Mouse (Mus musculus): Measurements from ENCODE around the gene Dand5. TPM values are rescaled to one million over a fixed set of nuclear protein-coding genes. Genes with fewer than 3 reads are reported as not detected.

Dand5 gene
- total RNA-seq, 4 experiments from 2014 or later = 7.8 to 12.9 (median 12.2) TPM

DNA sequence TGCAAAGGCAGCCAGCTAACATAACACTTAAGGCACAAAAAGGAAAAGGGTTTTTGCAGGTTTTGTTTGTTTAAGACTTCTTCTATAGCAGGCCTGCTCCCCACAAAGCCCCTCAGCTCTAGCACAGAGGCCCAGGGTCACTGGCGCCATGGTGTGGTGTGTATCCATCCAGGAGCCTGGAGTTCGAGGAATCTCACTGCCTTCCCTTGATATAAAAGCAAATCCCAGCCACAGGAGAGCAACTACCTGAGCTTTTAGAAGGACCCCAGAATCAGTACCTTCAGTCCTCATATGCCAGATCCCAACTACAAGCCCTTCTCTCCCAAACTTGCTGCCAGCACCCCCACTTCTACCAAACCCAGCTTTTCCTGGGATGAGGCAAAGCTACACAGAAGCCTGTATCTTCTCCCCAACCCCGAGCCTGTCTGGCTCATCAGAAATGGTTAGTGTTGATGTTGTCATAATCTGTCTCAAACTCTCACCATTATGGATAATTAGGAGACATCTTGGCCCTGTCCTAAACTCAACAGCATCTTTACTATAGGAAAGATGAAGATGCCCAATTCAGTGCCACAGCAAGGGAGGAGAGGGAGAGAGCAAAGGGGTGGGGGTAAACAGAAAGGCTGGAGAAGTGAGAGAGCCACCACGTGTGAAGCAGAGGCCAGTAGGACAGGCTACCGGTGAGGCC is 51.5 kb downstream of the Dand5 start:
- no peak for DNase-seq (ENCODE audit: low spot score in 2 of 2)

DNA sequence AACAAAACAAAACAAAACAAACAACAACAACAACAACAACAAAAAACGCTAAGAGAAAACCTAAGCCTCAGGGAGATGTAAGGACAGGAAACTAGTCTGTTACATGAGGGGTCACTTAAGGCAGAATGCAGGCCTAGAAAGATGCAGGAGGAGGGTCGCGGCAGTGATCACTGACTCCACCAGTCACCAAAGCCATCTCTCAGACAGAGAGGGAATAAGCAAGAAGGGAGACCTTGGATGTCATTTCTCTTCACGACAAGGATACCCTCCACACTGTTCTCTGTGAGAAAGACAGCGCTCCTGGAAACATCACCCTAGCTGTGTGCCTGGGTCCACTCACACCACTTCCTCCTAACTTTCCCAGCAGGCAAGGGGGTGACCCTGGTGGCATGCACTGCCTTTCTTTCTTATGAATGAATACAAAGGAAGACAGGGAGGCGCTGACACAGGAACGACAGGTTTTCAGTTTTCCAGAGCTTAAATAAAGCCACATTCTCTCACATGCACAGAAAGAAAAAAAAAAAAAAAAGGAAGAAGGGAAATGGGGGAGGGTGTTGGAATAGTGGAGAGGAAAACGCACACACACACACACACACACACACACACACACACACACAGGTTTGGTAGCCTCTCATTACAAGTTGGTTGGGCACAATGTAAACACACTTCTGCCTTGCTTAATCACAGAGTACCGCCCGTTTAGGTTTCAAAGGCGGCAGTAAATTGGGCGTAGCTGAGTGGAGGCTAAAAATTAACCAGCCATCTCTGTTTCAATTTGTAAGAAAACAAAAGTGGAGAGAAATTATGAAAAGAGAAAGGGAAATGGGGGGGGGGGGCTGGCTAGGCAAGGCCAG is 52.3 kb downstream of the Dand5 start:
- DNase-seq (ENCODE audit: low spot score in 2 of 2) = no peak

GRCm38 (mm10) chr8:84769324-84769723 is 53.3 kb downstream of the Dand5 start:
- peak in 1 of 2 experiments; percentile 72 for DNase-seq (ENCODE audit: low spot score in 2 of 2)

GRCm38 (mm10) chr8:84768343-84769095 is 54.1 kb downstream of the Dand5 start:
- DNase-seq (ENCODE audit: low spot score in 2 of 2) = no peak

- DNase-seq (ENCODE audit: low spot score in 2 of 2) = no peak
These were observed 55.4 kb downstream of the Dand5 start for GRCm38 (mm10) chr8:84767221-84767620.

DNA sequence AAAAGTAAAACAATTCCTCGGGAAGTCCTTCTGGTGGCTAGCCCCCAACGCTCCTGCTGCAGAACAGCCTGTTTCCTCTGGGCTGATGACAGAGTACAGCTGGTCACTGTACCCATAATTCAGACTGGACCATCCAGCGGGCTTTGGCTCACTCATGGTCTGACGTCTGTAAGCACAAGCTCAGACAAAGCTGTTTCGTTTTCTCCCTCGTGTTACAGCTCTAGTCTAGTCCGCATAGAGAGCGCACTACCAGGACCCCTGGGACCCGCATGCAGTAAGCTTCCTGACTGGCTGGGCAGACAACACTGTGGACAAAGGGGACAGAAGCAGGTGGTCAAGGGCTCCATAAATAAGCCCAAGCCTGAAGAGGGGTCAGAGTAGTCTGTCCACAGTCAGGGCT is 56.2 kb downstream of the Dand5 start:
- no peak for DNase-seq (ENCODE audit: low spot score in 2 of 2)

DNA sequence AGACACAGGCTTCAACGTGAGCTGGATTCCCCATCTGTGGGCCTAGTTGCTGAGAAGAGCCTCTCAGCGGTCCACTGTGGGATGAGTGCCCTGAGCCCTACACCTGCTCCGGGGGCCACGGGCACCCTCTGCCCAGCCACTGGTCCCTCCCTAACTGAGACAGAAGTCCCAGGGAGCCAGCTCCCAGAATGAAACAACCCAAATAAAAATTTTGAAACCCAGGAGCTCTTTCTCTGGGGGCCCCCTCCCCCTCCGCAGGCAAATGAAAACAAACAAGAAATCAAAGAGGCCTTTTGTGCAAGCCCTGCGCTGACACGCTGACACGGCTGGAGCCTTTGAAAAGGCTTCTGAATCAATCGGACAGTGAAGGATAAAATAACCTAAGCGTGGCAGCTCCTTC is 57.0 kb downstream of the Dand5 start:
- no peak for DNase-seq (ENCODE audit: low spot score in 2 of 2)

Small RNAs within 50 kb of the gene (microRNA-seq; reads per million reads assigned to microRNA genes)
- not detected for gene Mir7069

Other genes starting within 250 kb of the Dand5 start
- 1 to 10 TPM; 4.3 to 5.1 (median 4.5) TPM for gene Ier2, start 160.0 kb downstream of the Dand5 start, total RNA-seq (2022)
- gene Trmt1, start 136.5 kb downstream of the Dand5 start, total RNA-seq (2022) = 10 to 100 TPM; 44.9 to 73.7 (median 53.5) TPM
- 10 to 100 TPM; 17.6 to 26.4 (median 20.7) TPM for gene Nacc1, start 135.0 kb downstream of the Dand5 start, total RNA-seq (2022)
- gene Lyl1, start 121.4 kb downstream of the Dand5 start, total RNA-seq (2022) = 1 to 10 TPM in 1 of 4 experiments, under 1 TPM in 3; 0.51 to 1.8 (median 0.57) TPM
- gene G430095P16Rik, start 99.8 kb downstream of the Dand5 start, total RNA-seq (2022) = under 1 TPM in 3 of 4 experiments, not detected in 1; 0.43 to 0.56 (median 0.48) TPM
- 100 to 1,000 TPM; 507 to 604 (median 532) TPM for gene Nfix, start 22.5 kb downstream of the Dand5 start, total RNA-seq (2022)
- gene Gadd45gip1, start 8.7 kb upstream of the Dand5 start, total RNA-seq (2022) = 10 to 100 TPM; 18.6 to 23.2 (median 20.8) TPM
- 100 to 1,000 TPM; 168 to 185 (median 180) TPM for gene Rad23a, start 17.8 kb upstream of the Dand5 start, total RNA-seq (2022)
- gene Calr, start 24.1 kb upstream of the Dand5 start, total RNA-seq (2022) = 100 to 1,000 TPM; 148 to 197 (median 154) TPM
- 10 to 100 TPM; 19.2 to 28.8 (median 24.5) TPM for gene Farsa, start 34.2 kb upstream of the Dand5 start, total RNA-seq (2022)
- 1 to 10 TPM in 2 of 4 experiments, under 1 TPM in 2; 0.82 to 2.5 (median 1.5) TPM for gene Syce2, start 49.3 kb upstream of the Dand5 start, total RNA-seq (2022)
- 10 to 100 TPM; 29.4 to 43.6 (median 36.2) TPM for gene Gcdh, start 71.1 kb upstream of the Dand5 start, total RNA-seq (2022)
- gene Klf1, start 79.1 kb upstream of the Dand5 start, total RNA-seq (2022) = not detected
- gene Dnase2a, start 85.7 kb upstream of the Dand5 start, total RNA-seq (2022) = 1 to 10 TPM; 3.7 to 8.0 (median 6.1) TPM
- gene Mast1, start 114.5 kb upstream of the Dand5 start, total RNA-seq (2022) = under 1 TPM in 1 of 4 experiments, not detected in 3; 0.07 TPM
- not detected for gene Rtbdn, start 124.2 kb upstream of the Dand5 start, total RNA-seq (2022)
- gene Gm49661, start 146.6 kb upstream of the Dand5 start, total RNA-seq (2022) = 1 to 10 TPM in 1 of 4 experiments, not detected in 3; 1.1 TPM
- gene Prdx2, start 146.8 kb upstream of the Dand5 start, total RNA-seq (2022) = 100 to 1,000 TPM; 173 to 193 (median 187) TPM
- 10 to 100 TPM; 20.4 to 26.5 (median 23.9) TPM for gene Rnaseh2a, start 146.9 kb upstream of the Dand5 start, total RNA-seq (2022)
- 1 to 10 TPM; 5.9 to 9.6 (median 7.5) TPM for gene Junb, start 155.9 kb upstream of the Dand5 start, total RNA-seq (2022)
- 1 to 10 TPM; 2.0 to 3.1 (median 2.6) TPM for gene Hook2, start 167.8 kb upstream of the Dand5 start, total RNA-seq (2022)
- not detected for gene Best2, start 191.7 kb upstream of the Dand5 start, total RNA-seq (2022)
- gene Asna1, start 202.5 kb upstream of the Dand5 start, total RNA-seq (2022) = 10 to 100 TPM; 57.1 to 67.3 (median 58.8) TPM
- 10 to 100 TPM; 57.5 to 74.2 (median 66.1) TPM for gene Trir, start 204.0 kb upstream of the Dand5 start, total RNA-seq (2022)
- 10 to 100 TPM; 28.3 to 38.4 (median 32.6) TPM for gene Tnpo2, start 214.1 kb upstream of the Dand5 start, total RNA-seq (2022)
- 1 to 10 TPM; 1.4 to 2.5 (median 1.8) TPM for gene Fbxw9, start 237.2 kb upstream of the Dand5 start, total RNA-seq (2022)
- gene Gm5741, start 245.2 kb upstream of the Dand5 start, total RNA-seq (2022) = not detected
- 10 to 100 TPM; 34.1 to 38.9 (median 36.0) TPM for gene Dhps, start 248.9 kb upstream of the Dand5 start, total RNA-seq (2022)

Measured in gastrocnemius, adult 8-10 months (tissue).